Mouse (Mus musculus) 3T3-L1 (cell line): ENCODE measurements around the gene Ugt2b5.
A peak's percentile ranks its signal among the peaks of the same experiment; 100 is the strongest.
"Not testable (repeated sequence)": the region's sequence is repeated elsewhere in the genome, so short reads cannot be mapped to it uniquely, and the experiment has no call there.

ENCODE experiments used
- DNase-seq: peaks from one replicate; pipeline ENCODE4 v3.0.0-alpha.2; 2015; ENCODE audit warnings: low read depth, low spot score

Ugt2b5 gene

GRCm38 (mm10) chr5:87140196-87140595 is at the start of gene Ugt2b5:
Gene Ugt2b5 (minus strand): TSS chr5:87140318.
- DNase-seq, result not testable (repeated sequence)

GRCm38 (mm10) chr5:87175780-87176179 is 35.7 kb upstream of the Ugt2b5 start:
- not testable (repeated sequence) for DNase-seq

- no peak for DNase-seq
Measured at GRCm38 (mm10) chr5:87174671-87175070, 34.6 kb upstream of the Ugt2b5 start.

GRCm38 (mm10) chr5:87147741-87148454 is 7.8 kb upstream of the Ugt2b5 start:
- peak; percentile 35 for DNase-seq

GRCm38 (mm10) chr5:87142865-87143456 is 2.8 kb upstream of the Ugt2b5 start:
- peak; percentile 36 for DNase-seq

- not testable (repeated sequence) for DNase-seq
Measured at GRCm38 (mm10) chr5:87103697-87104096, 36.4 kb downstream of the Ugt2b5 start.

- DNase-seq, result no peak
Measured at GRCm38 (mm10) chr5:87092346-87093027, 47.6 kb downstream of the Ugt2b5 start, which contains the start of gene Ugt2b36. Gene Ugt2b36 (minus strand): TSS chr5:87092555.

- DNase-seq, result no peak
Measured at GRCm38 (mm10) chr5:87091111-87091510, 49.0 kb downstream of the Ugt2b5 start.

GRCm38 (mm10) chr5:87089264-87089663 is 50.9 kb downstream of the Ugt2b5 start:
- no peak for DNase-seq

- no peak for DNase-seq
Measured at GRCm38 (mm10) chr5:87086269-87086668, 53.8 kb downstream of the Ugt2b5 start.
